Mouse (Mus musculus) olfactory bulb, adult 2 months (tissue): Measurements from ENCODE around the gene Tbxas1. TPM values are rescaled to one million over a fixed set of nuclear protein-coding genes. Genes with fewer than 3 reads are reported as not detected.

Experiments
- H3K27ac ChIP-seq: fragments of 200-500 bp; 2 replicates; pipeline ENCODE4 v1.5.1; 2012; ENCODE audit warnings: low read depth, low read length; ENCODE audit not compliant: insufficient read depth
- H3K4me1 ChIP-seq: fragments of 200-500 bp; 2 replicates; pipeline ENCODE4 v1.6.1; 2012; ENCODE audit warnings: low read length; ENCODE audit not compliant: control insufficient read depth, insufficient read depth
- H3K4me3 ChIP-seq: fragments of 200-500 bp; 2 replicates; pipeline ENCODE4 v1.5.1; 2012; ENCODE audit warnings: mild to moderate bottlenecking, low read depth, low read length, moderate library complexity; ENCODE audit not compliant: insufficient read depth
- CTCF ChIP-seq: fragments of 200-500 bp; IDR thresholded peaks from 2 replicates; pipeline ENCODE4 v1.5.1; 2012; ENCODE audit warnings: low read depth, mild to moderate bottlenecking, low read length, moderate library complexity; ENCODE audit not compliant: insufficient read depth
- POLR2A ChIP-seq: fragments of 200-500 bp; IDR thresholded peaks from 2 replicates; pipeline ENCODE4 v1.6.1; 2012; ENCODE audit warnings: mild to moderate bottlenecking, low read depth, low read length, moderate library complexity; ENCODE audit not compliant: insufficient read depth
- WGBS: fragments of 180-500 bp; shearing (Covaris S2); methylation state at CpG from one replicate; pipeline ENCODE4 v1.1.7; 2018; 5-methylcytosine and 5-hydroxymethylcytosine counted together
- polyA plus RNA-seq: library from polyadenylated mRNA; stranded (reverse); fragments of >200 nt; gene quantifications from 2 replicates; pipeline ENCODE4 v1.2.4, GENCODE M21; 2012; ENCODE audit warnings: low replicate concordance; ENCODE audit not compliant: missing spikeins, insufficient read depth, insufficient read length

Gene Tbxas1
- polyA plus RNA-seq, 1 experiment, result not detected

DNA sequence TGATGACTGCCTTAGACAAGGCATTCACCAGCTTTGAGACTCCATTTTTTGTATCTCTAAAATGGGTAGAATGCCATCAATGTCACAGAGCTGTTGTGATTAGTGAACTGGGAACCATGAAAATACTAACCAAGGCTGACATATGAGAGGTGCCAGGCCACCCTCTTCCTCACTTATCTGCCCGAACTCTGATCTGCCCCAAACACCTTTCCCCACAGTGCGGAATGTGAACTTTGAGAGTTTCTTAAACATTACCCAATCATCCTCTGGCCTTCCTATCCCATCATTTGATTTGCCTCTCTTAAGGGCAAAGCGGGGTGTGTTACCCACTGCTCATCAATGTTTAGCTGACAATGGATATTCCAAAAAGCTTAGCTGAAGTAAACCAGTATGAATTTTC is 237.5 kb downstream of the Tbxas1 start:
- Histone ChIP-seq H3K4me1 (peaks cover 6% of the 10 kb centered on the region), H3K27ac (no peak overlapping the region), H3K4me3 (no peak overlapping the region)
- TF ChIP-seq CTCF (no peak), POLR2A (no peak)
- WGBS, result 98% methylated on average over 3 of the region's 3 CpGs

DNA sequence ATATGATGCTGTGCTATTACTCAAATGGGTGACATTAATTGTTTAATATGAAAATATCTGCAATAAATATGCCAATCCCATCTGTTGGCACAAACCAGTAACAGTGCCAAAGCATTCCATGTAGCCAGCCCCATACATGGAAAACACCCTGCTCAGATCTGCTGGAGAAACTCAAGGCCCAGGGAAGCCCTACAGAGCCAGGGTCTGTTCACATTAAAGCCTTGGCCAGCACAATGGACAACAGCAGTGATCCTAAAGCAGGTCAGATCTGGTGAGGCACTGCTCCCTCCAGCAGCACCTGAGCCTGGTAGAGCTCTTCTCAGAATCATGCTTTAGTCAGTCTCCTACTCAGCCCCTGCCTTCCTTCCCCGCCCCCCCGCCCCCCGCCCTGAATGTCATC is 237.9 kb downstream of the Tbxas1 start:
- Histone ChIP-seq H3K27ac (no peak overlapping the region), H3K4me1 (peaks cover 7% of the 10 kb centered on the region), H3K4me3 (no peak overlapping the region)
- WGBS, result 97% methylated on average over 3 of the region's 3 CpGs
- no peak for TF ChIP-seq CTCF
- TF ChIP-seq POLR2A, result no peak

DNA sequence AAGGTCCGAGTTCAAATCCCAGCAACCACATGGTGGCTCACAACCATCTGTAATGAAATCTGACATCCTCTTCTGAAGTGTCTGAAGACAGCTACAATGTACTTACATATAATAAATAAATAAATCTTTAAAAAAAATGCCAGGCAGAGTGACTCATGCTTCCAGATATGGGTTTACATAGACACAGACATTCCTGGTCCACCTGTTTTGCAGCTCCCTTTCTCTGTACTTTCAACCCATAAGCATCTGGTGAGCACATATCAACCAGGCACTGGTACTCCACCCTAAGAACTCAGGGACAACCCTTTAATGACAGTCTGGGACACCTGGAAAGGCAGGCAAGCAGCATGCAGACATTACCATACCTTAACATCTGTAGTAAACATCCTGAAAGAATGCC is 240.2 kb downstream of the Tbxas1 start:
- Histone ChIP-seq H3K4me1 (peaks cover 7% of the 10 kb centered on the region), H3K27ac (no peak overlapping the region), H3K4me3 (no peak overlapping the region)
- WGBS, result 93% methylated on average over 1 of the region's 1 CpGs
- TF ChIP-seq POLR2A, result no peak

DNA sequence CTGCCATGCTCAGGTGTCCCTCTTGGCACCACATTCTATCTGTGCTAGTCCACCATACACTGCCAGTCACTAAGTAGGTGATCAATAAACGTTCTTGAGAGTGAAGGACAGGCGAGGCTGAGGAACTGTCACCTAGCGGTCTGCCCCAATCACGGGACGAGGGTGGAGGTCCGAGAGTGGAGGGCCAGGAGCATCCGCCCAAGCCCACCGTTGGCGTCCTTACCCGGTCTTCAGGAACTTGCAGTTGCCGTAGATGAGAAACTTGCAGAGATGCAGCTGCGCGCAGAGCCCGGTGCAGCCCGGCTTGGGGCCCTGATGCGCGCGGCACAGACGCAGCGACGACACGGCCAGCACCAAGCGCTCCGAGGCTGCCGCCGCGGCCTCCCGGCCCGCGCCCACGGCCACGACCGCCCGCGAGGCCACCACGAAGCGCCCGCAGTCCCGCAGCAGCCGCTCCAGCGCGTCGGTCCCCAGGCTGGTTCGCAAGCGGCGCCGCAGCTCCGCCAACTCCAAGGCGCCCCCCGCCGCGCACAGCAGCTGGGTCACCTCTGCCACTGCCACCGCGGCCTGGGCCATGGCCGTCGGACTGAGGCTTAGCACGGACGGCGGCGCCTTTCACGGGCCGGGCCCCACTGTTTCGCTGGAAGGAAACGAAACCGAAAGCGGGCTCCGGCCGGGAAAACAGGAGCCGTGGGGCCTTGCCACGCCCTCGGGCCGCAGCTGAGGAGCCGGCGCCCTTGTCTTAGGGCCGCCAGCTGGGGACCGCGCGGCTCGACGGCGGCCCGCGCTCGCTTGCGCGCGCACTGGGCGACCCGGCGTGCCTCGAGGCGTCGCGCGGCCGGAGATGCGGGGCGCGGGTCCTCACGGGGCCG is 242.6 kb downstream of the Tbxas1 start, which contains the start of gene Parp12:
Parp12 (minus strand) TSS at position 766 of the 872 bp plus-strand sequence.
- Histone ChIP-seq H3K27ac (no peak within 1 kb of the TSS), H3K4me3 (peak within 1 kb of the TSS; percentile 77), H3K4me1 (peaks cover 7% of the 10 kb centered on the region)
- 2% methylated on average over 101 of the region's 101 CpGs for WGBS
- TF ChIP-seq POLR2A (no peak), CTCF (no peak)

DNA sequence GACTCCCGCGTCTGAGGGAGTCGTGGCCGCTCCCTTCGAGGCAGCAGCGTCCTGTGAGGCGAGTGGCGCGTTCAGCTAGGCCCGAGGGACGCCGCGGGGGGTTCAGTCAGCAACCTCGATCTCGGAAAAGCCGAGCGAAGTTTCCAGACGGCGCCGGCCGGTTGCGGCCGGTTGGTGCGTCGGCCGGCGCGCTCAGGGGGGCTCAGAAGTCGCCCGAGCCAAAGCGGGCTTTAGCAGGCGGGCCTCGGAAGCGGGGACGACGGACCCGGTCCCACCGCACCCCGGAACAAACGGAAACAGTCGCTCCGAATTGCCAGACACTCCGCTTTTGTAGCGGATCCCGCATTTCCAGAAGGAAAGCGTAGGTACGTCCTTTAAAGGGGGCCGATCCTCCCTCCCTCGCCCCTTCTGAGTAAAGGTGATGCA is 243.3 kb downstream of the Tbxas1 start:
- 9% methylated on average over 49 of the region's 49 CpGs for WGBS
- Histone ChIP-seq H3K4me1 (peaks cover 7% of the 10 kb centered on the region), H3K4me3 (peak overlapping the region; percentile 77), H3K27ac (no peak overlapping the region)
- TF ChIP-seq CTCF, result no peak
- no peak for TF ChIP-seq POLR2A

DNA sequence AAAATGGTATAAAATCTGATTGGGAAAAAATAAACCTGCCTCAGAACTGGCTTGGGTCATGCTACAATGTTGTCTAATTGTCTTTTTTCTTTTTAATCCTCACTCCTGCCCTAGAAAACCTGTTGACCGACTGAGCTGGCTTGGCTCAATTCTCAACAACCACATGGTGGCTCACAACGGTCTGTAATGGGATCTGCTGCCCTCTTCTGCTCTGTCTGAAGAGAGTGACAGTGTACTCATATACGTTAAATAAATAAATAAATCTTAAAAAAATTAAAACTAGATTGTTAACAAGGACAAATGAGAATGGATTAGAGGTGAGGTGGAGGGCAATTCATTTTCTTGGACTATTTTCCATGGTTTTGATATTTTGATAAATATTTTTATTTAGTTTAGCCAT is 245.5 kb downstream of the Tbxas1 start:
- 63% methylated on average over 3 of the region's 3 CpGs for WGBS
- H3K4me3 ChIP-seq, result no peak overlapping the region

DNA sequence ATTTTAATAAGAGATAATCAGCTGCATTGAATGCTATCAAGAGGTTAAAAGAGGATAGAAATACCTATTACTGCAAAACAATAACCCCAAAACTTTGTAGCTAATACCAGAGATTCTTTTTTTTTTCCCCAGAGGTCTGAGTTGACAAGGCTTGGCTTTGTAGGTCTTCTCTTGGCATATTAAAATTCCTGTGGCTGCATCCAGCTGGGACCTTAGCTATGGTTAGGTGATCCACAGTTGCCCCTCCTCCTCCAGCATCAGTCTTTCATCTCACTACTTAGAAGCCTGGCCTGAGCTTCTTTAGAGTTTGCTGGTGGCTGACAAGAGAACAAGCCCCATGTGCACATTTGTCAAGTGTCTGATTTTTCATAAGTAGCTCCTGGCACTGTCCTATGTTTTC is 249.5 kb downstream of the Tbxas1 start:
- no peaks in the 10 kb centered on the region for H3K4me1 ChIP-seq
- H3K27ac ChIP-seq, result no peak overlapping the region
- no peak overlapping the region for H3K4me3 ChIP-seq
- TF ChIP-seq POLR2A, result no peak
- no peak for TF ChIP-seq CTCF

More for the DNA sequence above, 245.5 kb downstream of the Tbxas1 start:
- H3K27ac ChIP-seq, result no peak overlapping the region
- no peak for TF ChIP-seq CTCF
- TF ChIP-seq POLR2A, result no peak
- peaks cover 7% of the 10 kb centered on the region for H3K4me1 ChIP-seq

DNA sequence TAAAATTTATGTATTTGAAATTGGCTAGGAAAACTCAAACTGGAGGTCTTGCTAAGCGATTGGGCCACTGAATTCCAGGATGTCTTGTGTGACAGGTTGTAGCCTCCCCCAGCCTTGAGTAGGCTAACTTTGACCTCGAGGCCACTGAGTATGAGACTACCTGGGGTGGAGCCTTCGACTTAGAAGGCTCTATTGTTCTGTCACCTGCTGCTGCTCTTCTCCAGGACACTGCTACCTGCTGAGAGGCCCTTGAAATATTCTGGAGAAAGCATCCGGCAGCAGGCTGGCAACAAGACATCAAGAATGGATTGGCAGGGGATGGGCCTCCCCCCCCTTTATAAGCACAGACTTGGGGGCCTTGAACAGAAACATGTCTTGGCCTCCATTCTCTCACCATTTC is 256.3 kb downstream of the Tbxas1 start:
- no peak overlapping the region for H3K4me3 ChIP-seq
- TF ChIP-seq CTCF (no peak), POLR2A (no peak)
- WGBS, result 41% methylated on average over 4 of the region's 4 CpGs
- H3K4me1 ChIP-seq, result no peaks in the 10 kb centered on the region
- H3K27ac ChIP-seq, result no peak overlapping the region

DNA sequence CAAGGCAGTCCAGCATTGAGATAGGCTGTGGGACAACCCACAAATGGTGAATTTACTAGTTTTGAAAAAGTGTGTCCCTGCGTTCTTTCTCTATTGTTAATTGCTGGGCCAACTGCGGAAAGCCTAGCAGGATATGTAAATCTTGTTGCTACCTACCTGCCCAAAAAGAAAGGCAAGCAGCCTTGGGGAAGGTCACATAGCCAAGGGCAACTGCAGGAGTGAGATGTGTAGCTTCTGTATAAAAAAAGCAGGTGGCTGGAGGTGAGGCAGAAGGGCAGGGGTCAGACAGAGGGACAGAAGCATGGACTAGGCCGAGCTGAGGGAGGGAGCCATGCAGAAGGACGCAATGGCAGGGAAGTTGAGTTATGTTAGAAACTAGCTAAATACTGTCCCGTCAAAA is 257.4 kb downstream of the Tbxas1 start:
- no peak for TF ChIP-seq POLR2A
- no peak for TF ChIP-seq CTCF
- H3K4me3 ChIP-seq, result no peak overlapping the region
- WGBS, result 78% methylated on average over 5 of the region's 5 CpGs
- no peak overlapping the region for H3K27ac ChIP-seq
- no peaks in the 10 kb centered on the region for H3K4me1 ChIP-seq

Other genes with a start within 250 kb of the Tbxas1 start
- not detected in 2 replicates for gene Klrg2, start 238.2 kb upstream of the Tbxas1 start, polyA plus RNA-seq
- gene Clec2l, start 212.3 kb upstream of the Tbxas1 start, polyA plus RNA-seq, result not detected in 2 replicates
- not detected in 2 replicates for gene Hipk2, start 761 bp downstream of the Tbxas1 start, polyA plus RNA-seq
- gene Parp12, start 242.9 kb downstream of the Tbxas1 start, polyA plus RNA-seq, result not detected in 2 replicates